Mouse (Mus musculus): ENCODE data around the gene Btn2a2. TPM values are rescaled to one million over a fixed set of nuclear protein-coding genes. Genes with fewer than 3 reads are reported as not detected.
A peak's percentile ranks its signal among the peaks of the same experiment; 100 is the strongest.

Btn2a2 gene
- total and polyA plus RNA-seq, 3 experiments: 1.2 to 2.1 (median 1.3) TPM

- no peaks in the 10 kb centered on the region for H3K36me3 ChIP-seq (replicated peaks in 1 of 2; ENCODE audit: control insufficient read depth in 1 of 2, insufficient read depth in 1 of 2, low read length in 1 of 2)
- dilution Hi-C loops (cut with MboI; ENCODE audit: extremely low pct_ligation_motif_present, extremely low pct_unique_long_range_greater_than_20kb, low sequenced_read_pairs) (no loop called here), in situ Hi-C loops (cut with MboI; ENCODE audit: low pct_ligation_motif_present, low pct_unique_long_range_greater_than_20kb, low sequenced_read_pairs) (loop anchor here (10.0 to 25.0 kb wide), 2 partner anchors 201 to 1569 kb away; partner anchors contain the start of gene Zfp184)
- peaks cover 6 to 40% of the 10 kb centered on the region in 2 experiments; a peak in 3 of 4 replicates for H3K4me1 ChIP-seq (ENCODE audit: control insufficient read depth in 1 of 2, insufficient read depth in 2 of 2)
- TF ChIP-seq GABPA (IDR thresholded peaks at IDR 0.05; ENCODE audit: insufficient replicate concordance, low read depth, low read length): no peak
- TF ChIP-seq UBTF (IDR thresholded peaks at IDR 0.05; ENCODE audit: low read depth, low read length): peak; percentile 92
- peak overlapping the region; percentile 41 to 57 (median 54) for H3K4me3 ChIP-seq (replicated peaks in 1 of 3; ENCODE audit: low read depth in 2 of 3, low read length in 2 of 3, poor library complexity in 1 of 3)
- peak overlapping the region; percentile 66 for H3K27ac ChIP-seq (ENCODE audit: insufficient read depth, low read depth)
- peak; percentile 65 for DNase-seq (ENCODE audit: extremely low read depth)
- no peaks in the 10 kb centered on the region for H3K27me3 ChIP-seq (replicated peaks)
- H3K4me2 ChIP-seq (ENCODE audit: insufficient read depth, low read depth, poor library complexity, severe bottlenecking): peak overlapping the region; percentile 96
- H3K79me2 ChIP-seq (replicated peaks; ENCODE audit: control insufficient read depth, extremely low read depth, insufficient read depth, poor library complexity, severe bottlenecking): no peaks in the 10 kb centered on the region
- peak overlapping the region; percentile 61 for H3K9ac ChIP-seq (ENCODE audit: insufficient read depth, low read depth)
- H3K9me3 ChIP-seq (replicated peaks; ENCODE audit: low read length): no peaks in the 10 kb centered on the region
These were observed 17.1 kb upstream of the Btn2a2 start for GRCm38 (mm10) chr13:23505662-23506345.

DNA sequence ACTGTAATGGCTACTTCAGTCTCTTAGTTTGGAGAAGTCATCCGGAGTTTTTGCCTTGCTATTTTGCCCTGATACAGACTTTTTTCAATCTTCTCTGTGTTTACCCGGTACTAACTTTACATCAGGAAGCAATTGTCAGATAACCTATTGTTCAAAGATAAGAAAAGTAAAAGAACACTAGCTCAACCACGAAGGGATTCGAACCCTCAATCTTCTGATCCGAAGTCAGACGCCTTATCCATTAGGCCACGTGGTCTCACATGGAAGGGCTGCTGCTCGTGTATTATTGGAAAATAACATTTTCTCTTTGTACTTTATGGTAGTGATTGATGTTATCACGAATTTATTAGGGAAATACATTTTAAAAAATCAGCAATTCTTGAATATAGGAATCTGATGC lies 15.1 kb upstream of the Btn2a2 start:
- dilution Hi-C loops (cut with MboI; ENCODE audit: extremely low pct_ligation_motif_present, extremely low pct_unique_long_range_greater_than_20kb, low sequenced_read_pairs): no loop called here
- in situ Hi-C loops (cut with MboI; ENCODE audit: low pct_ligation_motif_present, low pct_unique_long_range_greater_than_20kb, low sequenced_read_pairs): loop anchor here (10.0 to 25.0 kb wide), 2 partner anchors 199 to 1566 kb away; partner anchors contain the start of gene Zfp184
- Histone ChIP-seq H3K4me2 (ENCODE audit: insufficient read depth, low read depth, poor library complexity, severe bottlenecking) (peak overlapping the region; percentile 84), H3K4me3 (replicated peaks in 1 of 3; ENCODE audit: low read depth in 2 of 3, low read length in 2 of 3, poor library complexity in 1 of 3) (peak overlapping the region; percentile 17 to 43 (median 32)), H3K36me3 (replicated peaks in 1 of 2; ENCODE audit: control insufficient read depth in 1 of 2, insufficient read depth in 1 of 2, low read length in 1 of 2) (no peaks in the 10 kb centered on the region), H3K9ac (ENCODE audit: insufficient read depth, low read depth) (peak overlapping the region; percentile 54), H3K79me2 (replicated peaks; ENCODE audit: control insufficient read depth, extremely low read depth, insufficient read depth, poor library complexity, severe bottlenecking) (no peaks in the 10 kb centered on the region), H3K9me3 (replicated peaks; ENCODE audit: low read length) (no peaks in the 10 kb centered on the region), H3K27ac (ENCODE audit: insufficient read depth, low read depth) (no peak overlapping the region), H3K27me3 (replicated peaks) (no peaks in the 10 kb centered on the region), H3K4me1 (ENCODE audit: control insufficient read depth in 1 of 2, insufficient read depth in 2 of 2) (peaks cover 6 to 23% of the 10 kb centered on the region in 2 experiments; a peak in 3 of 4 replicates)
- TF ChIP-seq IRF4 (IDR thresholded peaks at IDR 0.05; ENCODE audit: low read depth, low read length): no peak
- TF ChIP-seq CTCF (conservative IDR thresholded peaks at IDR 0.05 in 1 of 2, IDR thresholded peaks at IDR 0.05 in 1 of 2; ENCODE audit: low read depth in 2 of 2, low read length in 2 of 2): no peak
- TF ChIP-seq KAT2A (IDR thresholded peaks at IDR 0.05; ENCODE audit: insufficient replicate concordance, low read length): peak; percentile 74; the same call in 1 of the 2 replicates
- no peak for TF ChIP-seq ZC3H11A (IDR thresholded peaks at IDR 0.05; ENCODE audit: low read depth, low read length)
- TF ChIP-seq HCFC1 (IDR thresholded peaks at IDR 0.05; ENCODE audit: low read depth, low read length): no peak
- TF ChIP-seq SIN3A (IDR thresholded peaks at IDR 0.05; ENCODE audit: low read length): 0 out of 2 replicates have a peak, but pooled peaks have one; percentile 27
- TF ChIP-seq NRF1 (IDR thresholded peaks at IDR 0.05; ENCODE audit: low read depth, low read length): peak; percentile 64
- peak; percentile 100 for TF ChIP-seq TBP (conservative IDR thresholded peaks at IDR 0.05; ENCODE audit: low read depth, low read length)
- TF ChIP-seq ZMIZ1 (IDR thresholded peaks at IDR 0.05; ENCODE audit: low read depth, low read length): no peak
- no peak for TF ChIP-seq EP300 (IDR thresholded peaks at IDR 0.05; ENCODE audit: low read length)
- TF ChIP-seq E2F4 (IDR thresholded peaks at IDR 0.05; ENCODE audit: insufficient replicate concordance, low read depth, low read length): peak; percentile 91; the same call in 1 of the 2 replicates
- TF ChIP-seq MEF2A (IDR thresholded peaks at IDR 0.05; ENCODE audit: borderline replicate concordance, low read depth, low read length): no peak
- no peak for TF ChIP-seq SMC3 (IDR thresholded peaks at IDR 0.05; ENCODE audit: low read depth, low read length)
- TF ChIP-seq USF2 (conservative IDR thresholded peaks at IDR 0.05; ENCODE audit: low read depth, low read length): peak; percentile 65
- peak; percentile 96 for TF ChIP-seq MAFK (IDR thresholded peaks at IDR 0.05; ENCODE audit: insufficient replicate concordance, low read length)
- peak; percentile 88 for TF ChIP-seq MAX (IDR thresholded peaks at IDR 0.05; ENCODE audit: low read length)
- TF ChIP-seq USF1 (IDR thresholded peaks at IDR 0.05; ENCODE audit: low read depth, low read length): peak; percentile 78
- peak; percentile 96 for TF ChIP-seq ELF1 (IDR thresholded peaks at IDR 0.05; ENCODE audit: low read depth, low read length)
- peak; percentile 82 for DNase-seq (ENCODE audit: extremely low read depth)
